Mouse (Mus musculus): ENCODE measurements at regions not wholly inside any gene's neighbourhood (a gene's known extent, or its start where the extent isn't known, plus 50 kb on each side); places are given as distances from the start of the nearest gene placed in this dataset.

- no peak overlapping the region for H3K4me3 ChIP-seq (ENCODE audit: control insufficient read depth, insufficient read depth, low read length)
- DNase-seq: no peak
- no peak for TF ChIP-seq POLR2A (IDR thresholded peaks at IDR 0.05; ENCODE audit: control insufficient read depth, extremely low read depth, insufficient read depth, low read length, poor library complexity)
- TF ChIP-seq CTCF (IDR thresholded peaks at IDR 0.05; ENCODE audit: borderline replicate concordance, control insufficient read depth, extremely low read depth, insufficient read depth, low read length, poor library complexity): no peak
- no peak overlapping the region for H3K27ac ChIP-seq (ENCODE audit: control insufficient read depth, insufficient read depth, low read length)
- WGBS: 80% methylated on average over 13 of the region's 13 CpGs
- no peaks in the 10 kb centered on the region for H3K36me3 ChIP-seq (ENCODE audit: control insufficient read depth, insufficient read depth, low read length)
- H3K27me3 ChIP-seq (ENCODE audit: control insufficient read depth, insufficient read depth, low read length): no peaks in the 10 kb centered on the region
- no peaks in the 10 kb centered on the region for H3K4me1 ChIP-seq (replicated peaks; ENCODE audit: control insufficient read depth, insufficient read depth, low read length)
Measured at GRCm38 (mm10) chr6:121531825-121532389, 58.4 kb upstream of the Iqsec3 start.

- Histone ChIP-seq H3K4me1 (replicated peaks; ENCODE audit: control insufficient read depth, insufficient read depth, low read length) (no peaks in the 10 kb centered on the region), H3K36me3 (ENCODE audit: control insufficient read depth, insufficient read depth, low read length) (no peaks in the 10 kb centered on the region), H3K27me3 (ENCODE audit: control insufficient read depth, insufficient read depth, low read length) (no peaks in the 10 kb centered on the region), H3K27ac (ENCODE audit: control insufficient read depth, insufficient read depth, low read length) (no peak overlapping the region), H3K4me3 (ENCODE audit: control insufficient read depth, insufficient read depth, low read length) (no peak overlapping the region)
- DNase-seq: no peak
- WGBS: 92% methylated on average over 4 of the region's 4 CpGs
- TF ChIP-seq POLR2A (IDR thresholded peaks at IDR 0.05; ENCODE audit: control insufficient read depth, extremely low read depth, insufficient read depth, low read length, poor library complexity): no peak
- TF ChIP-seq CTCF (IDR thresholded peaks at IDR 0.05; ENCODE audit: borderline replicate concordance, control insufficient read depth, extremely low read depth, insufficient read depth, low read length, poor library complexity): no peak
Measured at GRCm38 (mm10) chr6:121527281-121527680, 53.8 kb upstream of the Iqsec3 start.

GRCm38 (mm10) chr6:121526121-121526520, 52.6 kb upstream of the Iqsec3 start:
- 95% methylated on average over 2 of the region's 2 CpGs for WGBS
- DNase-seq: no peak
- no peak overlapping the region for H3K4me3 ChIP-seq (ENCODE audit: control insufficient read depth, insufficient read depth, low read length)
- TF ChIP-seq POLR2A (IDR thresholded peaks at IDR 0.05; ENCODE audit: control insufficient read depth, extremely low read depth, insufficient read depth, low read length, poor library complexity) (no peak), CTCF (IDR thresholded peaks at IDR 0.05; ENCODE audit: borderline replicate concordance, control insufficient read depth, extremely low read depth, insufficient read depth, low read length, poor library complexity) (no peak)
- no peaks in the 10 kb centered on the region for H3K4me1 ChIP-seq (replicated peaks; ENCODE audit: control insufficient read depth, insufficient read depth, low read length)
- H3K36me3 ChIP-seq (ENCODE audit: control insufficient read depth, insufficient read depth, low read length): no peaks in the 10 kb centered on the region
- no peak overlapping the region for H3K27ac ChIP-seq (ENCODE audit: control insufficient read depth, insufficient read depth, low read length)
- no peaks in the 10 kb centered on the region for H3K27me3 ChIP-seq (ENCODE audit: control insufficient read depth, insufficient read depth, low read length)

GRCm38 (mm10) chr6:121524613-121524970, 51.1 kb upstream of the Iqsec3 start:
- DNase-seq: no peak
- H3K4me1 ChIP-seq (replicated peaks; ENCODE audit: control insufficient read depth, insufficient read depth, low read length): no peaks in the 10 kb centered on the region
- no peaks in the 10 kb centered on the region for H3K27me3 ChIP-seq (ENCODE audit: control insufficient read depth, insufficient read depth, low read length)
- H3K36me3 ChIP-seq (ENCODE audit: control insufficient read depth, insufficient read depth, low read length): no peaks in the 10 kb centered on the region
- TF ChIP-seq POLR2A (IDR thresholded peaks at IDR 0.05; ENCODE audit: control insufficient read depth, extremely low read depth, insufficient read depth, low read length, poor library complexity): no peak
- TF ChIP-seq CTCF (IDR thresholded peaks at IDR 0.05; ENCODE audit: borderline replicate concordance, control insufficient read depth, extremely low read depth, insufficient read depth, low read length, poor library complexity): no peak
- H3K27ac ChIP-seq (ENCODE audit: control insufficient read depth, insufficient read depth, low read length): no peak overlapping the region
- H3K4me3 ChIP-seq (ENCODE audit: control insufficient read depth, insufficient read depth, low read length): no peak overlapping the region
- WGBS: 44% methylated on average over 3 of the region's 3 CpGs

- Histone ChIP-seq H3K36me3 (ENCODE audit: control insufficient read depth, insufficient read depth, low read length) (no peaks in the 10 kb centered on the region), H3K4me1 (replicated peaks; ENCODE audit: control insufficient read depth, insufficient read depth, low read length) (no peaks in the 10 kb centered on the region), H3K27me3 (ENCODE audit: control insufficient read depth, insufficient read depth, low read length) (no peaks in the 10 kb centered on the region), H3K4me3 (ENCODE audit: control insufficient read depth, insufficient read depth, low read length) (no peak overlapping the region), H3K27ac (ENCODE audit: control insufficient read depth, insufficient read depth, low read length) (no peak overlapping the region)
- WGBS: 85% methylated on average over 11 of the region's 11 CpGs
- TF ChIP-seq POLR2A (IDR thresholded peaks at IDR 0.05; ENCODE audit: control insufficient read depth, extremely low read depth, insufficient read depth, low read length, poor library complexity) (no peak), CTCF (IDR thresholded peaks at IDR 0.05; ENCODE audit: borderline replicate concordance, control insufficient read depth, extremely low read depth, insufficient read depth, low read length, poor library complexity) (no peak)
- no peak for DNase-seq
Measured at GRCm38 (mm10) chr6:121523882-121524612, 50.6 kb upstream of the Iqsec3 start.
